Mouse (Mus musculus): ENCODE measurements around the gene Ccdc60. TPM values are rescaled to one million over a fixed set of nuclear protein-coding genes. Genes with fewer than 3 reads are reported as not detected.

The Ccdc60 gene
- polyA plus RNA-seq, 1 experiment from 2014 or later, result 2.0 TPM

DNA sequence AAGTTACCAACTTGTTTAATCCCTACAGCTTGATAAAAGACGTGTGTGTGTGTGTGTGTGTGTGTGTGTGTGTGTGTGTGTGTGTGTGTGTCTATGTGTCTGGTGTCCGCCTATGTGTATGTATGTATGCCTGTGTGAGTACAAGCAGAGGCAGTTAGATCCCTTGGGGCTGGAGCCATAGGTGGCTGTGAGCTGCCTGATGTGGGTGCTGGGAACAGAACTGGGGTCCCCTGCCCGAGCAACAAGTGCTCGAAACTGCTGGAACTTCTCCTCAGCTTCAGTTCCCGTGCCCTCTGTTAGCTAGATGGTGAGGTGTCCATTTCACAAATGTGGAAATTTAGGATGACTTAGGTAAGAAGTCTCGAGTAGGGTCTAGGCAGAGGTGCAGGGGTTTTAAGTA is 204.6 kb downstream of the Ccdc60 start:
- H3K27me3 ChIP-seq (replicated peaks), result peaks cover 20% of the 10 kb centered on the region; the same call in 1 of the 2 replicates
- no peak overlapping the region for H3K4me3 ChIP-seq (replicated peaks)
- no peak overlapping the region for H3K27ac ChIP-seq
- H3K9ac ChIP-seq, result no peak overlapping the region
- H3K4me2 ChIP-seq, result no peak overlapping the region
- no peak for ATAC-seq (ENCODE audit: insufficient read depth, low FRiP score, low read depth)
- no peaks in the 10 kb centered on the region for H3K4me1 ChIP-seq
- no peaks in the 10 kb centered on the region for H3K9me3 ChIP-seq
- no peaks in the 10 kb centered on the region for H3K36me3 ChIP-seq
- WGBS, result 91% methylated on average over 6 of the region's 6 CpGs

GRCm38 (mm10) chr5:116083081-116083480 is 205.7 kb downstream of the Ccdc60 start, which contains the start of gene Tmem233:
Gene Tmem233, minus strand, starts transcription at chr5:116083244.
- H3K9ac ChIP-seq, result no peak within 1 kb of the TSS
- WGBS, result 10% methylated on average over 17 of the region's 17 CpGs
- no peaks in the 10 kb centered on the region for H3K36me3 ChIP-seq
- H3K4me1 ChIP-seq, result no peaks in the 10 kb centered on the region
- H3K9me3 ChIP-seq, result no peaks in the 10 kb centered on the region
- ATAC-seq (ENCODE audit: insufficient read depth, low FRiP score, low read depth), result no peak
- peaks cover 20% of the 10 kb centered on the region; the same call in 1 of the 2 replicates for H3K27me3 ChIP-seq (replicated peaks)
- H3K27ac ChIP-seq, result no peak within 1 kb of the TSS
- H3K4me3 ChIP-seq (replicated peaks), result no peak within 1 kb of the TSS
- H3K4me2 ChIP-seq, result no peak within 1 kb of the TSS

GRCm38 (mm10) chr5:116082241-116082900 is 206.4 kb downstream of the Ccdc60 start:
- no peaks in the 10 kb centered on the region for H3K4me1 ChIP-seq
- no peak overlapping the region for H3K27ac ChIP-seq
- H3K4me3 ChIP-seq (replicated peaks), result no peak overlapping the region
- no peak for ATAC-seq (ENCODE audit: insufficient read depth, low FRiP score, low read depth)
- no peaks in the 10 kb centered on the region for H3K9me3 ChIP-seq
- no peak overlapping the region for H3K4me2 ChIP-seq
- H3K9ac ChIP-seq, result no peak overlapping the region
- no peaks in the 10 kb centered on the region for H3K36me3 ChIP-seq
- WGBS, result 40% methylated on average over 17 of the region's 17 CpGs
- peaks cover 20% of the 10 kb centered on the region; the same call in 1 of the 2 replicates for H3K27me3 ChIP-seq (replicated peaks)

- H3K4me3 ChIP-seq (replicated peaks), result no peak overlapping the region
- no peak for ATAC-seq (ENCODE audit: insufficient read depth, low FRiP score, low read depth)
- no peak overlapping the region for H3K9ac ChIP-seq
- H3K9me3 ChIP-seq, result no peaks in the 10 kb centered on the region
- H3K4me1 ChIP-seq, result no peaks in the 10 kb centered on the region
- peaks cover 20% of the 10 kb centered on the region; the same call in 1 of the 2 replicates for H3K27me3 ChIP-seq (replicated peaks)
- no peak overlapping the region for H3K27ac ChIP-seq
- H3K36me3 ChIP-seq, result no peaks in the 10 kb centered on the region
- WGBS, result 76% methylated on average over 7 of the region's 7 CpGs
- H3K4me2 ChIP-seq, result no peak overlapping the region
Observed at GRCm38 (mm10) chr5:116081616-116082015, 207.2 kb downstream of the Ccdc60 start.

- H3K36me3 ChIP-seq, result no peaks in the 10 kb centered on the region
- no peak overlapping the region for H3K9ac ChIP-seq
- no peak overlapping the region for H3K27ac ChIP-seq
- H3K4me2 ChIP-seq, result no peak overlapping the region
- H3K9me3 ChIP-seq, result no peaks in the 10 kb centered on the region
- WGBS, result 58% methylated on average over 6 of the region's 6 CpGs
- H3K27me3 ChIP-seq (replicated peaks), result peaks cover 20% of the 10 kb centered on the region; the same call in 1 of the 2 replicates
- no peak for ATAC-seq (ENCODE audit: insufficient read depth, low FRiP score, low read depth)
- H3K4me1 ChIP-seq, result no peaks in the 10 kb centered on the region
- H3K4me3 ChIP-seq (replicated peaks), result no peak overlapping the region
Observed at GRCm38 (mm10) chr5:116080736-116081135, 208.0 kb downstream of the Ccdc60 start.

Other genes starting within 250 kb of the Ccdc60 start
- not detected in 2 replicates for gene Tmem233, start 205.7 kb downstream of the Ccdc60 start, polyA plus RNA-seq (2015; fragmentation: Nextera tagmentation; extraction: Ambion mirVana)
- 23.0 and 27.2 TPM in 2 replicates for gene Hspb8, start 133.9 kb upstream of the Ccdc60 start, polyA plus RNA-seq (2015; fragmentation: Nextera tagmentation; extraction: Ambion mirVana)